In the genomic region with DNA sequence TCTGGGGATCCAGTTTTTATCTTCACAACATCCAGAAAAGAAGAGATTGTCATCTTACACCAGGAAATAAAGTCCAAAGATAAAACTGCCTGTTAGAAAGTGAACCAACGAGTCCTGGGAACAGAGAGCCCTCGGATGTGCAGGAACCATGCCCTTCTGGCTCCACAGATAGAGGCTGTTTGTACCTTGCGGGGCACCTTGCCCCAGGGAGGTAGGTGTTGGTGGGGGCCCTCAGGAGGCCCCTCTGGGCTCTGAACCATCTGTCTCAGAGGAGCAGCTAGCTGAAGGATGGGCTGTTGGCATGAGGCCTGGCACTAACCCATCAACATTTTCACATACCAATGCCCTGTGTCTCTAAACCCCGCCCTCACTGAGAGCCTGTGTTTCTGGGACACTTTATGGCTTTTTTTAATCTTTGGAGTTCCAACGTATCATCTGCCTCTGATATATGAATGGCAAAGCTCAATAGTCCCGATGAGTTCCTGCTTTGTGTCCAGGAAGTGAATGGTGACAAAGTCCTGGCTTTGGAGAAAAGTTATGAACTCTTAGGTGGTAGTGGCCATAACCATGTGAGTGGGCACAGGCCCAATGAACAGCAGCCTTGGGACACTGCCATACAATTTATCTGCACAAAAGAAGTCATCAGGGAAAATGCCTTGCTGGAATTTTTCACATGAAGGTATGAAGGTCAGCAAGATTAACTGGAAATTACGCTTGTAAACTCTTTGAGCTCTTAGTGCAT, we compare ENCODE assay signal across 34 mouse cellular contexts. TPM values are rescaled to one million over a fixed set of nuclear protein-coding genes. Genes with fewer than 3 reads are reported as not detected.
DNase-seq lines count a peak whose midpoint lies in the region; ATAC-seq lines count a peak whose summit lies in the region.
"Had no signal": no experiment of that assay in that cellular context is flagged by ENCODE, and none has a peak within 500 bp of the region (broad histone marks: within the 10 kb centered on the region; RNA-seq: fewer than 3 reads in every experiment).

No protein-coding gene starts in this region.

- peak; percentile 85 for ATAC-seq in intestine, embryonic 16.5 days
- ATAC-seq: forebrain, embryonic 15.5 days; lung, postnatal 0 days; midbrain, embryonic 13.5 days had no signal

- intact Hi-C loops in heart, postnatal 25 days (cut with DNase I) = no loop called here

- no peaks in the 10 kb centered on the region for H3K36me3 ChIP-seq in intestine, embryonic 16.5 days (ENCODE audit: control insufficient read depth, insufficient read depth, low read length)
- H3K36me3 ChIP-seq: embryonic facial prominence, embryonic 13.5 days; forebrain, embryonic 10.5 days; forebrain, embryonic 15.5 days; heart, embryonic 13.5 days; hindbrain, embryonic 13.5 days; limb, embryonic 10.5 days; limb, embryonic 15.5 days; liver, embryonic 13.5 days; midbrain, embryonic 13.5 days; neural tube, embryonic 13.5 days had no signal

- WGBS in intestine, embryonic 16.5 days = 70% methylated on average over 7 of the region's 7 CpGs

- H3K4me2 ChIP-seq in intestine, embryonic 16.5 days (ENCODE audit: low read depth, low read length) = no peak overlapping the region
- H3K4me2 ChIP-seq: embryonic facial prominence, embryonic 13.5 days; forebrain, embryonic 15.5 days; heart, embryonic 13.5 days; hindbrain, embryonic 13.5 days; limb, embryonic 15.5 days; liver, embryonic 13.5 days; midbrain, embryonic 13.5 days; neural tube, embryonic 13.5 days had no signal

- no peak overlapping the region for H3K9ac ChIP-seq in intestine, embryonic 16.5 days (ENCODE audit: low read depth, low read length)
- H3K9ac ChIP-seq: embryonic facial prominence, embryonic 13.5 days; forebrain, embryonic 15.5 days; heart, embryonic 13.5 days; hindbrain, embryonic 13.5 days; limb, embryonic 15.5 days; liver, embryonic 13.5 days; midbrain, embryonic 13.5 days; neural tube, embryonic 13.5 days had no signal

- DNase-seq in heart, postnatal 4 days = peak; percentile 57
- no peak for DNase-seq in heart, postnatal 25 days (ENCODE audit: low spot score)
- DNase-seq in kidney, postnatal 25 days = peak; percentile 50
- DNase-seq in kidney, adult 18-20 months = no peak
- no peak for DNase-seq in layer of hippocampus, adult 9-11 months
- DNase-seq: adrenal gland, postnatal 25 days; cerebellum, adult 18-20 months; cerebellum, postnatal 10 days; gastrocnemius, adult 2 months; gastrocnemius, postnatal 36 days; heart, adult 18-20 months; heart, postnatal 36 days; liver, embryonic 13.5 days; lung, adult 18-20 months; lung, postnatal 4 days; right cerebral cortex, postnatal 4 days; thymus, adult 2 months; thymus, postnatal 36 days had no signal

- H3K4me3 ChIP-seq in intestine, embryonic 16.5 days (ENCODE audit: low read length) = no peak overlapping the region
- H3K4me3 ChIP-seq: embryonic facial prominence, embryonic 13.5 days; forebrain, embryonic 10.5 days; forebrain, embryonic 15.5 days; gastrocnemius, adult 2 months; heart, embryonic 13.5 days; hindbrain, embryonic 13.5 days; limb, embryonic 10.5 days; limb, embryonic 15.5 days; liver, embryonic 13.5 days; megakaryocyte, embryonic 14.5 days; midbrain, embryonic 13.5 days; neural tube, embryonic 13.5 days had no signal

- H3K27ac ChIP-seq in intestine, embryonic 16.5 days (ENCODE audit: low read length) = peak overlapping the region; percentile 60; the same call in 1 of the 2 replicates
- H3K27ac ChIP-seq: embryonic facial prominence, embryonic 13.5 days; forebrain, embryonic 10.5 days; forebrain, embryonic 15.5 days; gastrocnemius, adult 2 months; heart, embryonic 13.5 days; hindbrain, embryonic 13.5 days; kidney, postnatal 0 days; limb, embryonic 10.5 days; limb, embryonic 15.5 days; liver, embryonic 13.5 days; midbrain, embryonic 13.5 days; neural tube, embryonic 13.5 days had no signal

- no peaks in the 10 kb centered on the region; the same call in 1 of the 2 replicates for H3K4me1 ChIP-seq in intestine, embryonic 16.5 days (ENCODE audit: control insufficient read depth, insufficient read depth, low read length)
- H3K4me1 ChIP-seq: embryonic facial prominence, embryonic 13.5 days; forebrain, embryonic 10.5 days; forebrain, embryonic 15.5 days; heart, embryonic 13.5 days; hindbrain, embryonic 13.5 days; limb, embryonic 10.5 days; limb, embryonic 15.5 days; liver, embryonic 13.5 days; midbrain, embryonic 13.5 days; neural tube, embryonic 13.5 days had no signal

- H3K27me3 ChIP-seq in intestine, embryonic 16.5 days (replicated peaks; ENCODE audit: control insufficient read depth, insufficient read depth, low read length) = no peaks in the 10 kb centered on the region
- H3K27me3 ChIP-seq: CH12.LX; embryonic facial prominence, embryonic 13.5 days; forebrain, embryonic 15.5 days; heart, embryonic 13.5 days; hindbrain, embryonic 13.5 days; limb, embryonic 15.5 days; liver, embryonic 13.5 days; midbrain, embryonic 13.5 days; neural tube, embryonic 13.5 days had no signal

- no peaks in the 10 kb centered on the region for H3K9me3 ChIP-seq in intestine, embryonic 16.5 days (ENCODE audit: control insufficient read depth, low read length)
- H3K9me3 ChIP-seq: embryonic facial prominence, embryonic 13.5 days; forebrain, embryonic 10.5 days; forebrain, embryonic 15.5 days; heart, embryonic 13.5 days; hindbrain, embryonic 13.5 days; limb, embryonic 10.5 days; limb, embryonic 15.5 days; liver, embryonic 13.5 days; megakaryocyte, embryonic 14.5 days; midbrain, embryonic 13.5 days; neural tube, embryonic 13.5 days had no signal

RNA-seq across cellular contexts. Expression of gene Slc9a3, which starts 17.8 kb away (rescaled TPM):
- total RNA-seq in heart, postnatal 4 days (2021) = 1 to 10 TPM; 1.4 to 1.5 TPM
- under 1 TPM; 0.34 to 0.70 TPM for total RNA-seq in heart, postnatal 25 days (2021)
- polyA plus RNA-seq in intestine, embryonic 16.5 days (2015; fragmentation: Nextera tagmentation; extraction: Ambion mirVana) = 8.5 and 10.3 TPM in 2 replicates
- total RNA-seq: CH12.LX; common myeloid progenitor, adult 5-6 weeks; ES-E14 had no signal
- polyA plus RNA-seq: embryonic facial prominence, embryonic 13.5 days; forebrain, embryonic 10.5 days; forebrain, embryonic 15.5 days; heart, embryonic 13.5 days; limb, embryonic 10.5 days; liver, embryonic 13.5 days; lung, postnatal 0 days had no signal

Comparison
In these comparisons a context has a peak if more than half of its experiments do, and no peak if none do; other contexts are left out.
1. DNase-seq: peak in heart, postnatal 4 days (single experiment) and kidney, postnatal 25 days (2 of 2); none in heart, postnatal 25 days (single experiment), kidney, adult 18-20 months (single experiment) and layer of hippocampus, adult 9-11 months (single experiment).